Mouse (Mus musculus) forebrain, embryonic 16.5 days (tissue): Measurements from ENCODE around the gene Crygn. TPM values are rescaled to one million over a fixed set of nuclear protein-coding genes. Genes with fewer than 3 reads are reported as not detected.

Experiments
- ATAC-seq: fragments of 200-750 bp; cut with Nextera tagmentation; 2 replicates; pipeline ENCODE4 v1.8.0; 2017; ENCODE audit warnings: mild to moderate bottlenecking, moderate library complexity
- H3K27ac ChIP-seq: fragments of 300-500 bp; sonication (generic); 2 replicates; pipeline ENCODE4 v1.5.1; 2014; ENCODE audit warnings: low read length, control low read depth
- H3K27me3 ChIP-seq: fragments of 300-500 bp; sonication (generic); replicated peaks from 2 replicates; pipeline ENCODE4 v1.6.1; 2014; ENCODE audit warnings: low read length; ENCODE audit not compliant: control insufficient read depth, insufficient read depth
- H3K36me3 ChIP-seq: fragments of 300-500 bp; sonication (generic); 2 replicates; pipeline ENCODE4 v1.6.1; 2014; ENCODE audit not compliant: control insufficient read depth, insufficient read depth
- H3K4me1 ChIP-seq: fragments of 300-500 bp; sonication (generic); replicated peaks from 2 replicates; pipeline ENCODE4 v1.6.1; 2014; ENCODE audit warnings: low read length; ENCODE audit not compliant: control insufficient read depth, insufficient read depth
- H3K4me2 ChIP-seq: fragments of 300-500 bp; sonication (generic); 2 replicates; pipeline ENCODE4 v1.6.1; 2014; ENCODE audit warnings: mild to moderate bottlenecking, low read length, control low read depth
- H3K4me3 ChIP-seq: fragments of 300-500 bp; sonication (generic); replicated peaks from 2 replicates; pipeline ENCODE4 v1.5.1; 2014; ENCODE audit warnings: mild to moderate bottlenecking, low read length, control low read depth
- H3K9ac ChIP-seq: fragments of 300-500 bp; sonication (generic); replicated peaks from 2 replicates; pipeline ENCODE4 v1.6.1; 2014; ENCODE audit warnings: low read depth, low read length, control low read depth
- H3K9me3 ChIP-seq: fragments of 300-500 bp; sonication (generic); 2 replicates; pipeline ENCODE4 v1.6.1; 2016; ENCODE audit warnings: low read length; ENCODE audit not compliant: control insufficient read depth
- whole genome bisulfite sequencing: fragments of 180-500 bp; shearing (Covaris S2); extraction: QIAGEN DNeasy Blood & Tissue Kit; methylation state at CpG from one replicate; pipeline ENCODE4 v1.1.7; 2014; 5-methylcytosine and 5-hydroxymethylcytosine counted together
- polyA plus RNA-seq: library from polyadenylated mRNA; unstranded; fragments of >200 nt; fragmentation: Nextera tagmentation; extraction: Ambion mirVana; gene quantifications from 2 replicates; pipeline ENCODE4 v1.2.1, GENCODE M21; 2015

Gene Crygn
- polyA plus RNA-seq, 1 experiment from 2014 or later, result not detected

GRCm38 (mm10) chr5:24751305-24752174 lies 6.3 kb downstream of the Crygn start:
- H3K4me2 ChIP-seq, result peak overlapping the region; percentile 67
- peak overlapping the region; percentile 64 for H3K9ac ChIP-seq
- peak overlapping the region; percentile 34 for H3K27ac ChIP-seq
- 5% methylated on average over 25 of the region's 25 CpGs for whole genome bisulfite sequencing
- no peaks in the 10 kb centered on the region for H3K27me3 ChIP-seq
- H3K9me3 ChIP-seq, result no peaks in the 10 kb centered on the region
- peaks cover 14% of the 10 kb centered on the region for H3K4me1 ChIP-seq
- H3K4me3 ChIP-seq, result peak overlapping the region; percentile 55
- no peaks in the 10 kb centered on the region for H3K36me3 ChIP-seq
- ATAC-seq, result peak; percentile 66

GRCm38 (mm10) chr5:24750321-24751304 lies 7.2 kb downstream of the Crygn start:
- H3K9ac ChIP-seq, result peak overlapping the region; percentile 64
- H3K4me2 ChIP-seq, result peak overlapping the region; percentile 67
- peak; percentile 85 for ATAC-seq
- H3K9me3 ChIP-seq, result no peaks in the 10 kb centered on the region
- no peaks in the 10 kb centered on the region for H3K27me3 ChIP-seq
- WGBS, result under 1% methylated on average over 57 of the region's 59 CpGs
- no peaks in the 10 kb centered on the region for H3K36me3 ChIP-seq
- H3K4me1 ChIP-seq, result peaks cover 14% of the 10 kb centered on the region
- H3K27ac ChIP-seq, result peak overlapping the region; percentile 69
- peak overlapping the region; percentile 55 for H3K4me3 ChIP-seq

- Histone ChIP-seq H3K36me3 (no peaks in the 10 kb centered on the region), H3K9ac (peak overlapping the region; percentile 64), H3K4me3 (peak overlapping the region; percentile 55), H3K27me3 (no peaks in the 10 kb centered on the region), H3K4me1 (peaks cover 14% of the 10 kb centered on the region), H3K9me3 (no peaks in the 10 kb centered on the region), H3K4me2 (peak overlapping the region; percentile 67), H3K27ac (peak overlapping the region; percentile 69)
- no peak for ATAC-seq
- 68% methylated on average over 5 of the region's 5 CpGs for WGBS
Observed at GRCm38 (mm10) chr5:24749731-24750130, 8.1 kb downstream of the Crygn start.

GRCm38 (mm10) chr5:24747533-24747932 lies 10.3 kb downstream of the Crygn start:
- Histone ChIP-seq H3K9ac (no peak overlapping the region), H3K27ac (no peak overlapping the region), H3K27me3 (no peaks in the 10 kb centered on the region), H3K36me3 (no peaks in the 10 kb centered on the region), H3K4me2 (no peak overlapping the region), H3K9me3 (no peaks in the 10 kb centered on the region), H3K4me1 (peaks cover 14% of the 10 kb centered on the region), H3K4me3 (no peak overlapping the region)
- ATAC-seq, result no peak
- WGBS, result 9% methylated on average over 6 of the region's 6 CpGs

GRCm38 (mm10) chr5:24743956-24744355 lies 13.9 kb downstream of the Crygn start:
- H3K9me3 ChIP-seq, result no peaks in the 10 kb centered on the region
- 91% methylated on average over 10 of the region's 10 CpGs for WGBS
- H3K4me1 ChIP-seq, result no peaks in the 10 kb centered on the region
- H3K27me3 ChIP-seq, result no peaks in the 10 kb centered on the region
- no peak overlapping the region for H3K9ac ChIP-seq
- no peak for ATAC-seq
- H3K36me3 ChIP-seq, result no peaks in the 10 kb centered on the region
- H3K27ac ChIP-seq, result no peak overlapping the region
- no peak overlapping the region for H3K4me2 ChIP-seq
- no peak overlapping the region for H3K4me3 ChIP-seq

GRCm38 (mm10) chr5:24741172-24741885 lies 16.5 kb downstream of the Crygn start:
- no peak for ATAC-seq
- 79% methylated on average over 15 of the region's 15 CpGs for WGBS
- Histone ChIP-seq H3K4me2 (no peak overlapping the region), H3K27me3 (no peaks in the 10 kb centered on the region), H3K27ac (no peak overlapping the region), H3K4me1 (no peaks in the 10 kb centered on the region), H3K9me3 (no peaks in the 10 kb centered on the region), H3K36me3 (no peaks in the 10 kb centered on the region), H3K4me3 (no peak overlapping the region), H3K9ac (no peak overlapping the region)

- no peaks in the 10 kb centered on the region for H3K36me3 ChIP-seq
- ATAC-seq, result no peak
- no peak overlapping the region for H3K4me3 ChIP-seq
- H3K27me3 ChIP-seq, result no peaks in the 10 kb centered on the region
- no peak overlapping the region for H3K9ac ChIP-seq
- WGBS, result 62% methylated on average over 15 of the region's 15 CpGs
- H3K27ac ChIP-seq, result no peak overlapping the region
- H3K4me2 ChIP-seq, result no peak overlapping the region
- H3K9me3 ChIP-seq, result no peaks in the 10 kb centered on the region
- no peaks in the 10 kb centered on the region for H3K4me1 ChIP-seq
Observed at GRCm38 (mm10) chr5:24739141-24739753, 18.6 kb downstream of the Crygn start.

GRCm38 (mm10) chr5:24738517-24738916 lies 19.3 kb downstream of the Crygn start:
- Histone ChIP-seq H3K4me2 (no peak overlapping the region), H3K27me3 (no peaks in the 10 kb centered on the region), H3K4me1 (no peaks in the 10 kb centered on the region), H3K36me3 (no peaks in the 10 kb centered on the region), H3K27ac (no peak overlapping the region), H3K9me3 (no peaks in the 10 kb centered on the region), H3K4me3 (no peak overlapping the region), H3K9ac (no peak overlapping the region)
- 92% methylated on average over 1 of the region's 1 CpGs for WGBS
- ATAC-seq, result no peak
